Mouse (Mus musculus): Measurements from ENCODE around the gene Aplp2.

GRCm38 (mm10) chr9:31253866-31254696 is 42.5 kb upstream of the Aplp2 start:
- TF ChIP-seq POLR2A (IDR thresholded peaks at IDR 0.05; ENCODE audit: low read depth, low read length), result no peak
- TF ChIP-seq CTCF (IDR thresholded peaks at IDR 0.05; ENCODE audit: extremely low read depth, insufficient read length, insufficient replicate concordance, low read depth, low read length), result no peak

Data from small intestine, adult 2 months (tissue).